Mouse (Mus musculus) adipose tissue, adult 10 weeks (tissue): ENCODE data around the gene Spta1. TPM values are rescaled to one million over a fixed set of nuclear protein-coding genes. Genes with fewer than 3 reads are reported as not detected.

Source experiments
- polyA plus RNA-seq: library from polyadenylated mRNA; stranded (reverse); fragments of 350-450 nt; fragmentation: Illumina TruSeq; extraction: RNeasy Lipid Tissue Mini Kit (QIAGEN cat#74804); gene quantifications from one replicate; pipeline ENCODE4 v1.2.3, GENCODE M21; 2014; ENCODE audit warnings: low read depth, low replicate concordance

The Spta1 gene
- 0.26 TPM for polyA plus RNA-seq

GRCm38 (mm10) chr1:174172605-174173004, at the start of gene Spta1:
Gene Spta1 (plus strand): TSS chr1:174172776.

DNA sequence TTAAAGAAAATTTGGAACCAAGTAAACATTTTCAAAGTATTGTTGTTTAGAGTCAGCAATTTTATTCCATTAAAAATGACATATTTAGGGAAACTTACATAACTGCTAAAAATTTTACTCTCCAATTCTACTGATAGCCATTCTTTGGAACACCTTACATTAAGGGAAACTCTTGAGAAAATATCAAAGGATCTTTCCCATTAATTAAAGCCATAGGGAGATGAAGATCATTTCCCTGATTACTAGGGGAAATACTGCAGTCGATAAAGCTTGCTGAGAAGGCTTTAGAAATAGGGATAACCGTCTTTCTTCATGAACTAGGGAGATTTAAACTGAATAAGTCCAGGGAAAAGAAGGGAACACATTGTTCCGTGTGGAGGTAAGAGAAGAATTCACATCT, 41.4 kb upstream of the Spta1 start, which contains the start of gene Olfr424:
Gene Olfr424 (plus strand): TSS at position 301 of the 400 bp plus-strand sequence.

DNA sequence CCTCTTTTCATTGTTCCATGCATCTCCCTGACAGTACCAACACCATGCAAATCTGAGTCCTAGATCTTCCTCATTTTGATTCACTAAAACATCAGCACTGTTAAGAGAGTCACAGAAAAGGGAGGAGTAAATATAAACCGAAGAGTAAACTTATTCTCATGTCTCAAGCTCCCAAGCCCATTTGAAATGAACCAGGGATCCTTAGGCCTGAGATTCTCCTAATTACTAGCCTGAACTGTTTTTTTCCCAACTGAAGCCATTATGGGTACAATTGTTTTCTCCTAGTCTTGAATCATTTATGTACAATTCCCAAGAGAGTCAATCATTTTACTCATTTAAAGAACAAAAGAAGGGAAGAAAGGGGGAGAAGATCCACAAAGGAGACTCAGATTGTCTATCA, 17.2 kb upstream of the Spta1 start, which contains the start of gene Olfr420:
Gene Olfr420 (plus strand): TSS at position 301 of the 400 bp plus-strand sequence.

DNA sequence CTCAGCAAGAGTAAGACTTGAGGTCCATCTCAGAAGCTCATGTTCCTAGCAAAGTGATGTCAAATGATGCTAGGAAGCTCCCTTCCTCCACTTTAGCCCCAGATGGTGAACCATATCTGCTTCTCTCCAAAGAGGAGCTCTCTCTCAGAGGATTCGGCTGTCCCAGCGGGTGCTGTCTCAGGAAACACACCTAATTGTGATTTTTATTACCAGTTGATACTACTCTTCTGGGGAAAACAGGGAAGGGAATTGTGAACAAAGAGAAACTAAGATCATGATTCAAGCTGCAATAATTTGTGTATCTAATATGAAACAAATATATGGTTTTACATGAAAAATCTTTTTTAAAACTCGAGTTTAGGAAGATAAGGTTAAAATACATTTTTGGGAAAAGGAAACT, 79.4 kb downstream of the Spta1 start, which contains the start of gene Olfr419:
Gene Olfr419 (minus strand): TSS at position 101 of the 400 bp plus-strand sequence.

Other genes with a start within 250 kb of the Spta1 start
- 19.2 TPM for gene Mndal, start 230.3 kb upstream of the Spta1 start, polyA plus RNA-seq
- 16.0 TPM for gene Ifi203, start 230.1 kb upstream of the Spta1 start, polyA plus RNA-seq
- not detected for gene Ifi202b, start 190.0 kb upstream of the Spta1 start, polyA plus RNA-seq
- 23.5 TPM for gene Ifi205, start 141.0 kb upstream of the Spta1 start, polyA plus RNA-seq
- gene Olfr433, start 132.1 kb upstream of the Spta1 start, polyA plus RNA-seq = not detected
- not detected for gene Olfr432, start 123.6 kb upstream of the Spta1 start, polyA plus RNA-seq
- gene Olfr430, start 106.2 kb upstream of the Spta1 start, polyA plus RNA-seq = not detected
- not detected for gene Olfr429, start 88.4 kb upstream of the Spta1 start, polyA plus RNA-seq
- gene Olfr427, start 75.9 kb upstream of the Spta1 start, polyA plus RNA-seq = not detected
- not detected for gene Olfr231, start 51.6 kb upstream of the Spta1 start, polyA plus RNA-seq
- not detected for gene Olfr424, start 41.3 kb upstream of the Spta1 start, polyA plus RNA-seq
- gene Olfr420, start 17.1 kb upstream of the Spta1 start, polyA plus RNA-seq = not detected
- gene Olfr419, start 79.3 kb downstream of the Spta1 start, polyA plus RNA-seq = not detected
- gene Mptx1, start 157.7 kb downstream of the Spta1 start, polyA plus RNA-seq = not detected
- gene Olfr417, start 192.3 kb downstream of the Spta1 start, polyA plus RNA-seq = not detected
- gene Olfr248, start 218.3 kb downstream of the Spta1 start, polyA plus RNA-seq = not detected